Mouse (Mus musculus) spleen, postnatal 36 days (tissue): ENCODE measurements around the gene Gpr35.
"Not testable (repeated sequence)": the region's sequence is repeated elsewhere in the genome, so short reads cannot be mapped to it uniquely, and the experiment has no call there.

Source experiments
- DNase-seq, 2 experiments: peaks; one replicate each; pipeline ENCODE4 v3.0.0; 2022; ENCODE audit warnings: low spot score in 2 of 2, mixed read lengths in 1 of 2

Gpr35 gene

DNA sequence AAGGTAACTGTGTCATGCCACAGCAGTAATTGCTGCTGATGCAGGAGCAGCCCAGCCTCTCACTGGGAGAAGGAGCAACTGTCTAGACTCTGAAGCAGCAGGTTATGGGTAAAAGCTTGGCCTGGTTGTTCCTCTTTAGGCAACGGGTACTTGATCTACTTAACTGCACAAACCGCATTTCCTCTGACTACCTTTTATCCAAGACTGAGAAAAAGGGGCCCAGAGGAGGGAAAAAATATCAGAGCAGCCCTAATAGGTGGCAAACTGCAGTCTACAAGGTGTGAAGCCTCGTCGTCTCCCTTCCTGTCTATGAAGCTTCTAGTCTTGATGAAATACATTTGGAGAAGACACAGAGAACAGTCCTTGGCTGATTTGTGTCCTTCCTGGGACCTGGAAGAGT, 17.1 kb upstream of the Gpr35 start:
- DNase-seq: no peak

DNA sequence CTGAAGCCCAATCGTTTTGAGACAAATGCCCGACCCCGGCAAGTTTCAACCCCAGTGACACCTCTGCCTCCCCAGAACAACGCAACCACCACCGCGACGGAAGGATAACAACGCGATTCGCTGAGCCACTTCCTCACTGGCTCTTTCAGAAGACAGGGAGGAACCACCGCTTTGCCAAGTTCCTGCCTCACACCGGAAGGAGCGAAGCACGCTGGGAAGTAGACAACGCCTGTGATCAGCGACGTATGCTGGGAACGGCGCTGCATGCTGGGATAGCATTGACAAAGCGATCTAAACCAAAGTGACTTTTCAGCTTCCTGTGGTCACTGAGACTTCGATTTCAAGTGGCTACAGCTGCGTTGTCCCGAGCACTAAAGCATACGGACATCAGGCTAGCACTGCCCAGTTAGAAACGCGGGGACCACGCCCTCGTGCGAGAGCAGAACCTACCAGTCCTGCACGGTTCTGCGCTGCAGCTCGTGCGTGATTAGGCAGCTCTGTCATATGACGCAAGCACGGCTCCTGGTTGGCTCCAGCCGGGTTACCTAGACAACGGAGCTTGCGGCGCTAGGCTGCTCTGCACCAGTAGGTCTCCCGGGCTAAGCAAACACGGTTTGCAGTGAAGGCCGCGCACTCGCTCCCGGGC, 16.4 kb upstream of the Gpr35 start, which contains the start of gene Capn10:
Capn10 (plus strand) TSS at position 195 of the 646 bp plus-strand sequence.
- peak; percentile 93 for DNase-seq

DNA sequence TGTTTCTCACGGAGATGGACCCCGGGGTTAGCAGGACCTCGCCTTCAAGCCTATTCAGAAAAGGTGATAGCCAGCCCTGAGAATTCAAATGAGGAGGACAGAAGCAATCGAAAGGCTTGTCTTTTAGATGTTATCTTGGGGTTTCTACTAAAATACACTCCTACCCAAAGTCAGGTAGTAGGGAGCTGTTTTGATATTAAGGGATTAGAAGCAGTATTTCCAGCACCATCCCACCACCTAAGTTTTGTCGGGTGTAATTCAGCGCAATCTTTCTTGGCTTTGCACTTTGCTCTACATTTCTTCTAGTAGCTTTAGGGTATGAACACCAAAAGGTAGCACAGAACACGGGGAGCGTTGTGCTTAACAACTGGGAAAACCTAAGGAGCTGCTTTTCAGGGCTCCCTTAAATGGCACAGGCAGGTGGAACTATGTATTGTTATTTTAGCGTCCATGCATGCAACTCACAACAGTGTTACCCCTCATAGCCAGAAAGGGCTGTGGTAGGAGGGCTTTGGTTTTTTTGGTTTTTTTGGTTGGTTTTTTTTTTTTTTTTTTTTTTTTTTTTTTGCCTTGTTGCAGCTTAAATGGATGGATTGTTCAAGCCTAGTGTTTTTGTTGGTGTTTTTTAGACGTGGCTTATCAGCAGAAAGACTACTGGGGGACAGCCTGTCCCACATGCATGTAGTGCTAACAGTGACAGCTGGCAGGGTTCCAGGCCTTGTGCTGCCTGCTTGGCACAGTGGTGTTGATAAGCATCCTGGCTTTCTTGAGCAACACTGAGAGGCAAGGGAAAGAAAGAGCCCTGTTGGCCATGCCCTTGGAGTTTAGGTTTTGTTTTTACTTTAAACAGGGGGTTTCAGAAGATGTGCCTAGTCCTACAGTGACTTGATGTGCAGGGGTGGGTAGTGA, 15.4 kb upstream of the Gpr35 start:
- peak; percentile 42 to 55 for DNase-seq

DNA sequence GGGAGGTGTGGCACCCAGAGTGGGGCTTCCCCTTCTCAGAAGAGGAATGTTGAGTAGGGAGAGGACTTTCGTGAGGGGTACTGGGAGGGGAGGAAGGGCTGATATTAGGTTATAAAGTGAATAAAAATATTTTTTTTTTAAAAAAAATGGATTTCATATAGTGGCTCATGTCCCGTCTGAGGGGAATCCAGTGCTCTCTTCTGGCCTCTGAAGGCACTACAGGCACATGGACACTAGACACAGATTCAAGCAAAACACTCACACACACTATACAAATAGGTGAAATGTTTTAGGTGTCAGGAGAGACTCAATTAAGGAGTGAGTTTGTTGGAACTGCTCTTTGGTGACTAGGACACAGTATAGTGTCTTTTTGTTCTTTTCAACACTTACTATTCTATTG, 14.7 kb upstream of the Gpr35 start:
- no peak for DNase-seq

DNA sequence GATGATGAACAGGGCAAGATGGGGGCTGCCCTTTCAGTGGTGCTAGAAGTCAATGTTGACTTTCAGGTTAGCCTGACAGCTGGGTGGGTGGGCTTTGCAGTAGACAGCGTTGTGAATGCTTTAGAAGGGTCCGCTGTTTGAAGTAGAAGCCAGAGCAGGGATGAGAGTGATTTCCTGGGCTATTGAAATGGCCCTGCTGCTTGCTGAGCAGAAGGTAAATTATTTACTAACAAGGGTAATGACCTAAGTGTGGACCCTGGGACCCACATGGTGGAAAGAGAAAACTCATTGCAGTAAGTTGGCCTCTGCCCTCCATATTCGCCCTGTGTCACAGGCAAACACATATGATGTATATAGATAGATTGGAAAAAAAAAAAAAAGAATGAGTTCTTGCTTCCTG, 14.2 kb upstream of the Gpr35 start:
- DNase-seq: no peak

DNA sequence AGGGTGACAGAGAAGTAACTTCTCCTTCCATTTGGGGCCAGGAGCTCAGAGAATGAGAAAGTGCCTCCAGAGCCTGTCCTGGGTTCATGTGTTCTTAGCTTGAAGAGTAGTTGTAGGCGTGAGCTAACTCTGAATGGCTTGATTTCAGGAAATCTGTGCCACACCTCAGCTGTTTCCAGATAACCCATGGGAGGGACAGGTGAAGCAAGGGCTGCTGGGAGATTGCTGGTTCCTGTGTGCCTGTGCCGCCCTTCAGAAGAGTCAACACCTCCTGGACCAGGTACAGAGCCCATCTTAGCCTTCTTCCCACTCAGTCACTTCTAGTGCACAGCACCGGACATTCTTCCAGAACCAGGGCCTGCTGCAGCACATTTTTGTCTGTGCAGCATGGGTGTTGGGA, 12.9 kb upstream of the Gpr35 start:
- no peak for DNase-seq

DNA sequence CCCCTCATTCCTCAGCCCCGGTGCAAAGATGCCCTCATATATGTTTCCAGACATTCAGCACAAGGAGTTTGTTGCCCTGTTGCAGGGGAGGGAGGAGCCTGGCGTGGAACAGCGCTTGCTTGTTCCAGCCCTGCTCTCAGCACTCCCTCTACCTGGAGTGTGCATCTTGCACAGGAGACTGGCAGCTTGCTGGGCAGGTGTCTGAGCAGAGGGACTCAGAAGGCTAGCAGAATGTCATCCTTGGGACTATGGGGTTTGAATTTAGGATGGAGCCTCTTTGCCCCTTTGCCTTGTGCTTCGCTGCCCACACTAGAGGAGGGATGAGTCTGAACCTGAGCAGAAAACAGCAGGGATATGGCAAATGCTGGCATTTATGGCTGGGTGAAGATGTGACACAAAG, 10.9 kb upstream of the Gpr35 start:
- DNase-seq: no peak

DNA sequence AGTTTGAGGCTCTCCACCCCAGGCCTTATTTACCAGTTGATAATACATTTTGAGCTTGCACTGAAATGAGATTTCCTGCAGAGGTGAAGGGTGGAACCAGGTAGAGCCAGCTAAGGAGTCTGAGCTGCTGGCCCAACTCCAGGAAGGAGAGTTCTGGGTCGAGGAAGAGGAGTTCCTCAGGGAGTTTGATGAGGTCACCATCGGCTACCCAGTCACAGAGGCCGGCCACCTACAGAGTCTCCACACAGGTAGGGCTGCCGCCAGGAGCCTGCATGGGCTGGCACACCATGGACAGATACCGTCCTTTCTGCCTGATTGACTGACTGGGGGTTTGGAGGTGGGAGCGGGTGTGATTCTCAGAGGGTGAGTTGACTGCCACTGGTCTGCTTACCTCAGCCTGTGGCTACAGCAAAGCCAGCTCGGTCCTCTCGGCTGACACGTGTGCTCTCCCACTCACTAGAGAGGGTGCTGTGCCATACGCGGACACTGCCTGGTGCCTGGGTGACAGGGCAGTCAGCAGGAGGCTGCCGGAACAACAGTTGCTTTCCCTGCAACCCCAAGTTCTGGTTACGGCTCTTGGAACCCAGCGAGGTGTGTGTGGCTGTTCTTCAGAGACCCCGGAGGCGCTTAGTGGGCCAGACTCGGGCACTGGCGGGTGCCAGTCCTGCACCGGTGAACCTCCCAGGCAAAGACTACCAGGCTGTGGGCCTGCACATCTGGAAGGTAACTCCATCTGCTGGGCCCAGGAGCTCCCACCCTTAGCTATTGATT, 7.3 kb upstream of the Gpr35 start:
- DNase-seq: no peak

DNA sequence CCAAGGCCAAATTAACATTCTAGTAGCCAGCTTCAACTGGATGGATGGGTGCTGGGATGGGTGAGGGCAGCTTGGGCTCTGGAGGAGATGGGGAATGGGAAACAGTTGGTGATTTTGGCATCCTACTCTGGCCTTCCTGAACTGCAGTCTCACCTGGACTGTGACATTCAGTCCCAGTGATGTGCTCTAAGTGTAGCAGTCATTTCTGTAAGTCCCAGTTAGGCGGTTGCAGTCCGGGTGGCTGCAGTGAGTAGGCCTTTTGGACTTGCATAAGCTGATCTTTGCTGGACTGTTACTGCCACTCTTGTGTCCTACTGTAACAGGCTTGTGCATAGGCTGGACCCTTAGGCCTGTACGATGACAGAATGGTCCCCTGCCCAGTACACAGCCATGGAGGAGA, 2.7 kb upstream of the Gpr35 start:
- no peak for DNase-seq

DNA sequence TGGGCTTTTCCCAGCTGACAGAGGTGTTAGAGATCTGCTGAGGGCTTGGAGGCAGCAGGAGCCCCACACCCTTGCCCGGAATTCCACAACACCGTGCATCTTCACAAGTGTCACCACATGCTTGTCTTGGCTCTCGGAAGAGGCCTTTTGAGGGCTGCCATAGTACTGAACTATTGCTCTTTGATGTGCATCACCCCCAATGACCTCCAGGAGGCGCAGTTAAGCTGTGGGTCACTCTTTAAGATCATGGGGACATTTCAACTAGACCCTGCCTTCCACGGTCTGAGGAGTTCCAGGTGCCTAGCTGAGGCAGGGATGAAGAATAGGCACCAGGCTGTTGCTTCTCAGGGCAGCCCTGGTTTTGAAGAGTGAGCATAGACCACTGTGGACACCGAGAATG, 1.2 kb upstream of the Gpr35 start:
- DNase-seq: no peak

DNA sequence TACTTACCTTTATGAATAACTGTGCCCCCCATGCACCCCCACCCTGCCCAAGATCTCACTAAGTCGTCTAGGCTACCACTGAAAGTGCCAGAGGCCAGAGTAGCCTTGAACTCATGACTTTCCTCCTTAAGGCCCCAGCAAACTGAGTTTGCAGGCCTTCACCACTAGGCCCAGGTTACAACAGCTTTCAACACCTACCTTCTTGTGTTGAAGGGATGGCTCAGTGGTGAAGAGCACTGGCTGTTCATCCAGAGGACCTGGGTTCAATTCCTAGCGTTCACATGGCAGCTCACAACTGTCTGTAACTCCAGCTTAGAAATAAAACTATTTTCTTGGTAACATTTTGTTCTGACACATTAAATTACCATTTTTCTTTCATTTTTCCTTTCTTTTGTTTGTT, 3.0 kb downstream of the Gpr35 start:
- no peak for DNase-seq

DNA sequence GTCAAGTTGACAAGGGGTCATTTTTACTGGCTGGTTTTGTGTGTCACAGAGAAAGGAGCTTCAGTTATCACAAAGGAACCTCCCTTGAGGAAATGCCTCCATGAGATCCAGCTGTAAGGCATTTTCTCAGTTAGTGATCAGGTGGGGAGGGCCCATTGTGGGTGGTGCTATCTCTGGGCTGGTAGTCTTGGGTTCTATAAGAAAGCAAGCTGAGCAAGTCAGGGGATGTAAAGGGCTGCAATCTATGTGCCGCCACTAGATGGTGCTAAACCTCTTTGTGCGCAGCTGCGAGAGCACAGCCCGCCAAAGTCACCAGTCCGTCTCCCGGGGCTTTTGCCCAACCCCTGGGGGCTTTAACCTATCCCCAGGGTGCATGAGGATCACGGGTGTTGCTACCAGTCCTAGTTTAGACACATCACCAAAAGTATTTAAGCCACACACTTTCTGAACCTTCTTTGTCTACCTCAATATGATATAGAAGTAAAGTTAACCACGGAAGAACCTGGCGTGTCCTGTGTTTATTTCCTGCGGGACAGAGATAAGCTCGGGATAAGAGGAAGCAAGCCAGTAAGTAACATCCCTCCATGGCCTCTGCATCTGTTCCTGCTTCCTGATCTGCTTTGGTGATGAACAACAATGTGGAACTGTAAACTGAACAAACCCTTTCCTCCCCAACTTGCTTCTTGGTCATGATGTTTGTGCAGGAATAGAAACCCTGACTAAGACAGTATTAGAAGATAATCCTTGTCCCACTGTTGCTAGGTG, 6.1 kb downstream of the Gpr35 start:
- peak; percentile 42 to 43 for DNase-seq

DNA sequence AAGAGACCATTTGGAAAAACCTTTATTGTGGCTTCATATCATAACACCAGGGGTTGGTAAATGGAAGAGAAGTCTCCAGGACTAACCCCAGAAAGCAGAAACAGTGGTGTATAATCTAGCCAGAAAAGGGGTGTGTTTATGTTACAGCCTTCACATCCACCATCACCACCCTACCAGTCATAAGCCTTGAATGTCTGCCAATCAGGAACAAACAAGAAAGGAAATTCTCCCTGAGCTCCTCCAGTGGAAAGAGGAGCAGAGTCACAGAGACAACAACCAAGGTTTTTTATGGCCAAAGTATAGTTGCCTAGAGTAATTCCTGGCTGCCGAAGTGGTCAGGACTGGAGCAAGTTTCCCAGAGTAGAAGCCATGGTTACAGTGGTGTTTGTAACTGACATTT, 8.3 kb downstream of the Gpr35 start:
- DNase-seq: no peak

DNA sequence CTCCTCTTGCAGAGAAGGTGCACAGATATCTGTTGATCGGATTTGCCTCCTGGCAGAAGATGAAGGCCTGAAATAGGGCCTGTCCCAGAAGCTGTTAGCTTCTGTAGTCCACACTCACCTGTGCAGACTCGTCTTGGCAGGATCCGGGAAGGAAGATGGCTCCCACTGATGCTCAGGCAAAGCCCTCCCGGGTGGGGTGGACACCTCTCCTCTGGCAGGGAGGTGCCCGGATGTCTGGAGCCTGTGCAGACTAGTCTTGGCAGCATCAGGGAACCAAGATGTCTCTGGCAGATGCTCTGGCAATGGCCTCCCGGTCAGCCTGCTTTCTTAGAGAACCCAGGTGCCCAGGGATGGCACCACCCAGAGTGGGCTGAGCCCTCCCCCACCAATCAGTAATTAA, 20.1 kb downstream of the Gpr35 start:
- not testable (repeated sequence) for DNase-seq

DNA sequence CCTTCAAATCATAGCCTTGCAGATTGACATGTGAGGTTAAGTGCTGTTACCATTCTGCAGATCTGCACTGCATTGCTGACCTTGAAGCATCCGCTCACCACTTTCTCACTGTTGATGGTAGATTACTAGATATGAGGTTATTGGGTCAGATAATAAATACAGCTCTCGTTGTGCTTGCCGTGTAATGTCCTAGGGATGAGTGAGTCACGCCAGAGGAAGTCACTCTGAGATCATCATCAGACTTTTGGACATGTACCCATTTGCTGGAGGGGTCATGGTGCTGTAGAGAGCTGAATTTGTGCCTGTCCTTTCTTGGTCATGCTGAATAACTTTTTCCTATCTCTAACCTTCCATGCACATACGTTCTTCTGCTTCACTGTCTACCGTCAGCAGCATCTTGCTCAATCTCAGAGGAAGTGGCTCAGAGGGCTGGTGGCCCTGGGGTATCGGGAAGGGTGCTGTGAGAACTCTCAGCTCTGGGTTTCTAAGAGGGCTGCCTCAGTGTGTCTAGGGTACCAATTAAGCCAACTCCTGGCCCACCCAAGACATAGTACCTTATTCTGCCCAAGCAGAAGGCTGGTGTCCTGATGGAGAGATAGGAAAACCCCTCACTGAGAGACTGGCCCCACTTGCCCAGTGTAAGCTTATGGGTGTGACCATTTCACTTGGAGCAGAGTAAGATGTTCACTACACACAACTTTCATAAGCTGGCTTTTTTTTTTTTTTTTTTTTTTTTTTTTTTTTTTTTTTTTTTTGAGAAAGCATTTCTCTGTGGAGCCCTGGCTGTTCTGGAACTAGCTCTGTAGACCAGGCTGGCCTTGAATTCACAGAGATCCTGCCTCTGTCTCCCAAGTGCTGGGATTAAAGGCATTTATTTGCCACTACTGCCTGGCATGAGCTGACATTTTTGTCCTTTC, 21.5 kb downstream of the Gpr35 start:
- DNase-seq: peak; percentile 28 to 37

DNA sequence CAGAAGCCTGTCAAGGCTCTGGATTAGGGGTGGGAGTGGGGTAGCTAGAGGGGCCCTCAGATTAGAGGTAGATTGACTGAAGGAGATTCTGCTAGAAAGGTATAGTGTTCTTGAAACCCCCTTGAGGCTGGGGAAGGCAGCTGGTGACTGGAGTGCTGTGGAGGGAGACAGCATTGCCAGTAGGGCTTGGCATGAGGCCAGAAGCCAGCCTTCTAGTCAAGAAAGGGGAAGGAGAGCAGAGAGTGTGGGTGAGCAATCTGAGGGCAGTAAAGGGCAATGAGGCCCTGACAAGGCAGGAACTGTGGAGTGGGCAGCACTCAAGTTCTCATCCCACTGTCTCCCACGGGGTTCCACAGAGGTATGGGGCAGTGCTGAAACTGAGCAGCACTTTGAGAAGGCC, 22.2 kb downstream of the Gpr35 start:
- DNase-seq: peak; percentile 59 to 61

DNA sequence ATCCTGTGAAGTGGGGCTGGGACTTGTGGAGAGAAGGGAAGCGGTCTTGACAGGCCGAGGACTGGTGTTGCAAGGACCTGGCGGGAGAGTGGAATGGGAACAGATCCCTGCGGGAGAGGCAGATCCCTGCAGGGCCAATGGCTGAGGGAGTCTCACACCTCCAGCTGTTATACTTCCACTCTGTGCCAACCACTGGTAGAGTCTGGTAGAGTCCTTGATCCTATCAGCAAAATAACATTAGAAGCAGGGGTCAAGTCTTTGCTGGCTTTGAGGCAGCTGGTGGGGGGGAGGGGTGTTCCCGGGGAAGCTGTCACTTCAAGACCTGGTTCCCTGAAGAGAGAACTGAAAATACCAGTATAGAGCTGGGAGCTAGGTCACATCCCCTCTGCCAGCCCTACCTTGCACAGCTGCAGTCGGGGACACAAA, 25.5 kb downstream of the Gpr35 start:
- DNase-seq: no peak

DNA sequence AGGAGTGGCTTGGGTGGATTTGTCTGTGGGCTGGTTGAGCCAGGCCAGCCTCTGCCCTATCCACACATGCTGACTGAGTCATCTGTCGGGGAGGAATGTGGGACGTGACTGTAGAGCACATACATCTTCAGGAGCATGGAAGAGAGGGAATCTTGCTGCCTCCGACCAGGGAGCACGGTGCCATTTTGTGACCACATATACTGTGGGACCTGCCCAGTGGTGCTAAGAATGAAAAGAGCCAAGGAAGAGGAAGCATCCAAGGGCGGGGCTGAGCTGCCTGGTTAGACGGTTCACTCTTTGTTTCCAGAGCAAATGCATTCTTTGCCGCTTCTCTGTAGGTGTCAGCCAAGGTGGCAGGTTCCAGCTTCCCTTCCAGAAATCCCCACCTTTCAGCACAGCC, 28.0 kb downstream of the Gpr35 start:
- no peak for DNase-seq

DNA sequence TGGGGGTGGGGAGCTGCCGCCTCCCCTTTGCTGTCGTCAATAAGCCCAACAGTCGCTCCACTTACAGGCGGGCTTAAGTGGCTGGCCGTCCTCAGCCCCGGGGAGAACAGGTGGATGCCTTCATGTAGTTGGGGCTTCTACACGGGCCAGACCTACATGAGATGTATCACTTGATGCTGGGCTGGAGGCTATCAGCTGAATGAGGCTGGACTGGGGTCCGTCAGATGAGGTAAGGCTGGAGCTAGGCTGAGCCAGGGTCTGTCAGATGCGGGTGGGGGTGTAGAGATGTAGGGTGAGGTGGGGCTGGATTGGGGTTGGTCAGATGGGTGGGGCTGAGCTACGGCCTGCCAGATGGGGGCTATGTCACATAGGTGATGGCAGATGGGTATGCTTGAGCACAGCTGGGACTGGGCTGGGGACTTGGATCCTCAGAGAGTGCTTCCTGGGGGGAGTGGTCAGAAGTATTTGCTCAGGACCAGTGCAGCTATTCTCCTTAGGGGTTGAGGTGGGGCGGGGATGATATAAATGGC, 28.5 kb downstream of the Gpr35 start:
- no peak for DNase-seq
